Mouse (Mus musculus): ENCODE results near the gene Mgat5b. TPM values are rescaled to one million over a fixed set of nuclear protein-coding genes. Genes with fewer than 3 reads are reported as not detected.
"Not testable (repeated sequence)": the region's sequence is repeated elsewhere in the genome, so short reads cannot be mapped to it uniquely, and the experiment has no call there.

The Mgat5b gene
- polyA plus RNA-seq, 1 experiment, result 9.3 TPM

DNA sequence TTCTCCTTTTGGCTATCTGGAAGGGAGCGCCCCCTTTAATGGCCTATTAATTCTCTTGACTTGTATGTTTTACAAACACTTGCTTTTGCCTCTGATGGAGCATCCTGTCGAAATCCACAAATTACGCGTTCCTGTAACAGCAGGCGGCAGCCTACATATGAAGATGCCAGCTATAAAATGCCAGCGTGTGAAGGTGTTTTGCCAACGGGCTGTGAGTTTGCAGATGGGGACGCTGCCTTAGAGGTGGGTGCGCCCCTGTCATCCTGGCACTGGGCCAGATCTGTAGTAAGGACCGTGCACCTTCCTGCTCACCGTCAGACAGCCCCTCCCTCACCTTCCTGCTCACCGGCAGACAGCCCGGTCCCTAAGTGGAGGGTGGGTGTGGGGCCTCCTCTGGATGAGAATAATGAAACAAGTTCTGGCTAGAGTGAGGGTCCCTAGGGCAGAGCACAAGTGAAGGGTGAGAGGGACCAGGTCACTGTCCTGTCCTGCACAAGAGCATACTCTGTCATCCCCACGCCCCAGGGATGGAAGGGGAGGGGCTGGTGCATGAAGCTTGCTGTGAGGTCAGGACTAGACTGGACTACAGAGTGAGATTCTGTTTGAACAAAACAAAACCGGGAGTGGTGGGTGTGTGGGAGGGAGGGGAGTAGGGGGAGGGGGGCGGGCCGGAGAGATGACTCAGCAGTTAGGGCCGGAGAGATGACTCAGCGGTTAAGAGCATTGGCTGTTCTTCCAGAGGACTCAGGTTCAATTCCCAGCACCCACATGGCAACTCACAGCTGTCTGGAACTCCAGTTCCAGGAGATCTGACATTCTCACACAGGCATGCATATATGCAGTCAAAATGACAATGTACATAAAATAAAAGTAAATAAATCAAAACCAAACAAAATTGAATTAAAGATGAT is 24.9 kb upstream of the Mgat5b start:
- Histone ChIP-seq H3K36me3 (ENCODE audit: control insufficient read depth, insufficient read depth, low read length, poor library complexity, severe bottlenecking) (no peaks in the 10 kb centered on the region), H3K4me1 (ENCODE audit: control insufficient read depth, insufficient read depth, low read length) (peaks cover 8% of the 10 kb centered on the region), H3K4me3 (ENCODE audit: low read depth, low read length) (no peak overlapping the region), H3K27me3 (ENCODE audit: control insufficient read depth, insufficient read depth, low read length, poor library complexity, severe bottlenecking) (no peaks in the 10 kb centered on the region), H3K27ac (ENCODE audit: insufficient read depth, low read length) (peak overlapping the region; percentile 73), H3K9me3 (replicated peaks; ENCODE audit: control insufficient read depth, insufficient read depth, low read length, poor library complexity, severe bottlenecking) (no peaks in the 10 kb centered on the region), H3K9ac (ENCODE audit: low read depth, poor library complexity, severe bottlenecking) (no peak overlapping the region)
- no peak for TF ChIP-seq POLR2A (IDR thresholded peaks at IDR 0.05; ENCODE audit: insufficient read depth, low read length)
- peak; percentile 43; the same call in 1 of the 2 replicates for TF ChIP-seq EP300 (IDR thresholded peaks at IDR 0.05; ENCODE audit: insufficient read depth, low read depth, low read length)
- TF ChIP-seq CTCF (IDR thresholded peaks at IDR 0.05; ENCODE audit: low read depth, low read length), result no peak

DNA sequence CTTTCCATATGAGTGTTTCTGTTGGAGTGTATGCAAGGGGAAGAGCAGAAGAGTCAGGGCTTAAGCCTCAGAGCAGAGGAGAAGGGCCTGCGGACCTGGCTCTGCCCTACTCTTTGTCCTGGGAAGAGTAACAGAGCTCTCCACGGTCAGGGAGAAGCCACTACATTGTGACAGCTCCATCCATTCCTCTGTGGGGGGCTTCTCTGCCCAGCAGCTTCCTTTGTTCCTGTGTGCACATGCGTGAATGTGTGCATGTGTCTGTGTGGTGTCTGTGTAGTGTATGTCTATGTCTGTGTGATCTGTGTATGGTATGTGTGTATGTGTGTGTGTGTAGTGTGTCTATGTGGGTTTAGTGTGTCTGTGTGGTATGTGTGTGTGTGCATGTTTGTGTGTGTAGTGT is 23.3 kb upstream of the Mgat5b start:
- H3K36me3 ChIP-seq (ENCODE audit: control insufficient read depth, insufficient read depth, low read length, poor library complexity, severe bottlenecking), result no peaks in the 10 kb centered on the region

DNA sequence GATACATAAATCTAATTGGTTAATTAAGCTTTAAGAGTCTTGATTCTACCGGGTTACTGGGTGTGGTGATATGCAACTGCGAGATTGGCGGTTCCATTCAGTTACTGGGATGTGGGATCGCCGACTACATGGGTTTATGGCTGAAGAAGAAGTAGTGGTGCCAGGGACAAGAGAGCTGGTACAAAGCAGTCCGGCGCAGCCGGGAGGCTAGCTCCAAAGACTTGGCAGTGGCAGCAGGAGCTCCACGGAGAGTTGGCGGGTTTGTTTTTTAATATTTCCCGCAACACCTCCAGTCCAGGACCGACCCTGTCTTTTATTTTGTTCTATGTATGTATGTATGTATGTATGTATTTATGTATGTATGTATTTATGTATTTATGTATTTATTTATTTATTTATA is 19.4 kb upstream of the Mgat5b start:
- no peak for TF ChIP-seq EP300 (IDR thresholded peaks at IDR 0.05; ENCODE audit: insufficient read depth, low read depth, low read length)
- TF ChIP-seq POLR2A (IDR thresholded peaks at IDR 0.05; ENCODE audit: insufficient read depth, low read length), result no peak
- TF ChIP-seq CTCF (IDR thresholded peaks at IDR 0.05; ENCODE audit: low read depth, low read length), result no peak
- Histone ChIP-seq H3K27me3 (ENCODE audit: control insufficient read depth, insufficient read depth, low read length, poor library complexity, severe bottlenecking) (no peaks in the 10 kb centered on the region), H3K4me3 (ENCODE audit: low read depth, low read length) (no peak overlapping the region), H3K9me3 (replicated peaks; ENCODE audit: control insufficient read depth, insufficient read depth, low read length, poor library complexity, severe bottlenecking) (no peaks in the 10 kb centered on the region), H3K27ac (ENCODE audit: insufficient read depth, low read length) (no peak overlapping the region), H3K4me1 (ENCODE audit: control insufficient read depth, insufficient read depth, low read length) (peaks cover 12% of the 10 kb centered on the region), H3K36me3 (ENCODE audit: control insufficient read depth, insufficient read depth, low read length, poor library complexity, severe bottlenecking) (no peaks in the 10 kb centered on the region), H3K9ac (ENCODE audit: low read depth, poor library complexity, severe bottlenecking) (no peak overlapping the region)

More for the DNA sequence above, 23.3 kb upstream of the Mgat5b start:
- H3K27me3 ChIP-seq (ENCODE audit: control insufficient read depth, insufficient read depth, low read length, poor library complexity, severe bottlenecking), result no peaks in the 10 kb centered on the region
- H3K4me1 ChIP-seq (ENCODE audit: control insufficient read depth, insufficient read depth, low read length), result peaks cover 6% of the 10 kb centered on the region
- no peak overlapping the region for H3K27ac ChIP-seq (ENCODE audit: insufficient read depth, low read length)
- H3K9ac ChIP-seq (ENCODE audit: low read depth, poor library complexity, severe bottlenecking), result no peak overlapping the region
- no peak overlapping the region for H3K4me3 ChIP-seq (ENCODE audit: low read depth, low read length)
- no peaks in the 10 kb centered on the region for H3K9me3 ChIP-seq (replicated peaks; ENCODE audit: control insufficient read depth, insufficient read depth, low read length, poor library complexity, severe bottlenecking)
- TF ChIP-seq CTCF (IDR thresholded peaks at IDR 0.05; ENCODE audit: low read depth, low read length) (no peak), EP300 (IDR thresholded peaks at IDR 0.05; ENCODE audit: insufficient read depth, low read depth, low read length) (no peak), POLR2A (IDR thresholded peaks at IDR 0.05; ENCODE audit: insufficient read depth, low read length) (no peak)

DNA sequence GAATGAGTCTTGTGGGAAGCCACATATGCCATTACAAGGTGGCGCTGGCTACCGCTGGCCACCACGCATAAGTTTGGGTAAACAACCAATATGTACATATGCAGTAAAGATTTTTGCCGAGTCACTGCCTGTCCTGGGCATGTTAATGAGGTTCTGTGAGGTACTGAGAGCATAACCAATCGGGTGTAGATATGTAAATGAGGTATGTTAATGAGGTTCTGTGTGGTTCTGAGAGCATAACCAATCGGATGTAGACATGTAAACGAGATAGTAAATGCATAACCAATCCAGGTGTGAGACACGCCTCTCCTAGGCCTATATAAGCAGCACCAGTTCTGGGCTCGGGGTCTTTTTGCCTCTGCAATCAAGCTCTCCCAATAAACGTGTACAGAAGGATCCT is 16.1 kb upstream of the Mgat5b start:
- Histone ChIP-seq H3K4me1 (ENCODE audit: control insufficient read depth, insufficient read depth, low read length) (peaks cover 10% of the 10 kb centered on the region), H3K27ac (ENCODE audit: insufficient read depth, low read length) (peak overlapping the region; percentile 74; the same call in 1 of the 2 replicates)
- not testable (repeated sequence) for H3K9me3 ChIP-seq (replicated peaks; ENCODE audit: control insufficient read depth, insufficient read depth, low read length, poor library complexity, severe bottlenecking); H3K27me3 ChIP-seq (ENCODE audit: control insufficient read depth, insufficient read depth, low read length, poor library complexity, severe bottlenecking); H3K36me3 ChIP-seq (ENCODE audit: control insufficient read depth, insufficient read depth, low read length, poor library complexity, severe bottlenecking); H3K9ac ChIP-seq (ENCODE audit: low read depth, poor library complexity, severe bottlenecking); H3K4me3 ChIP-seq (ENCODE audit: low read depth, low read length)

DNA sequence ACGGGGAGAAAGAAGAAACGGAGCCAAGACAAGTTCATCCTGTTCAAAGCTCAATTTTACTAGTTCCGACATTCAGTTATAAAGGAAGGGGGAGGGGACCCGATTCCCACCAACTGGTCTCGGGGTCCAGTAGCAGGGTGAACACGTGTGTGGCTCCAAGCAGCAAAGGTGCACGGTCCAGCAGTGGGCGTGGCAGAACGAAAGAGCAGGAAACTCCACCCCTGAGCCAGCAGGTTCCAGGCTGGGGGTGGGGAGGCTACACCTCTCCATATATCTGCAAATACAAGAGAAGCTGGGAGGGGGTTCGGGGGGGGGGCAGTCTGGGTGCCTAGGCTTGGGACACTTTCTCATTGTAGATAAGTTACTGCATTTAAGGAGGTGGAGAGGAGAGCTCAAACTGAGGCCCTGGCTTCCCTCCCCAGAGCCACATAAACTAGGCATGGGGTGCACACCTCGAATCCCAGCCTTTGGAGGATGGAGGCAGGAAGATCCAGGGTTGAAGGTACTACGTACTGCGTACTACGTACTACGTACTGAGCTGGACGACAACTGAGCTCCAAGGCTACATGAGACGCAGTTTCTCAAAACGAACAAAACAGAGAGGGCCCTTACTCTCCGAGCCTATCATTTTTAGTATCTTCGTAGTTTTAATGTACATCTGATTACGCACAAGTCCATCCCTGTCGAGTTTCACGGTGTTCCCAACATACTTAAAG is 12.8 kb upstream of the Mgat5b start:
- H3K27ac ChIP-seq (ENCODE audit: insufficient read depth, low read length), result no peak overlapping the region; the same call in 1 of the 2 replicates
- no peaks in the 10 kb centered on the region for H3K36me3 ChIP-seq (ENCODE audit: control insufficient read depth, insufficient read depth, low read length, poor library complexity, severe bottlenecking)
- H3K9ac ChIP-seq (ENCODE audit: low read depth, poor library complexity, severe bottlenecking), result no peak overlapping the region
- TF ChIP-seq POLR2A (IDR thresholded peaks at IDR 0.05; ENCODE audit: insufficient read depth, low read length), result no peak
- H3K4me1 ChIP-seq (ENCODE audit: control insufficient read depth, insufficient read depth, low read length), result peaks cover 9% of the 10 kb centered on the region
- H3K4me3 ChIP-seq (ENCODE audit: low read depth, low read length), result peak overlapping the region; percentile 53
- H3K9me3 ChIP-seq (replicated peaks; ENCODE audit: control insufficient read depth, insufficient read depth, low read length, poor library complexity, severe bottlenecking), result no peaks in the 10 kb centered on the region
- H3K27me3 ChIP-seq (ENCODE audit: control insufficient read depth, insufficient read depth, low read length, poor library complexity, severe bottlenecking), result no peaks in the 10 kb centered on the region

DNA sequence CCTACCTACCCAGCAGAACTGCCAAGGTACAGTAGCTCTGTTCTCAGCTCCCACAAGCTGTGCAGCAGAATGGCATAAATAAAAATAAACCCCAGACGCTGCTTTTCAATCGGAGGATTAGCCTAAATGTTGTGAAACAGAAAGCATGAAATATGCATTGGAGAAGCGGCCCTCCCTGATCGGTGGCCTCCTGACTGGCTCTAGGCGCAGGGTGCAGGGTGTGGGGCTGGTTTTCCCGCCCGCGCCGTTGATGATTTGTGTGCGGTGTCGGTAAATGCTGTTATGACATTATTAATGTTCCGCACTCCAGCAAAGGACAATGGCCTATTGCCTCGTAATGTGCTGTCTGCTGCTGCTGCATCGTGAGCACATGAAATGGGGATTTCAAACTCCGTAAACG is 5.1 kb upstream of the Mgat5b start:
- Histone ChIP-seq H3K4me1 (ENCODE audit: control insufficient read depth, insufficient read depth, low read length) (peaks cover 3% of the 10 kb centered on the region), H3K4me3 (ENCODE audit: low read depth, low read length) (no peak overlapping the region), H3K27me3 (ENCODE audit: control insufficient read depth, insufficient read depth, low read length, poor library complexity, severe bottlenecking) (no peaks in the 10 kb centered on the region), H3K9ac (ENCODE audit: low read depth, poor library complexity, severe bottlenecking) (no peak overlapping the region), H3K36me3 (ENCODE audit: control insufficient read depth, insufficient read depth, low read length, poor library complexity, severe bottlenecking) (no peaks in the 10 kb centered on the region), H3K9me3 (replicated peaks; ENCODE audit: control insufficient read depth, insufficient read depth, low read length, poor library complexity, severe bottlenecking) (no peaks in the 10 kb centered on the region), H3K27ac (ENCODE audit: insufficient read depth, low read length) (no peak overlapping the region)
- TF ChIP-seq EP300 (IDR thresholded peaks at IDR 0.05; ENCODE audit: insufficient read depth, low read depth, low read length), result no peak
- TF ChIP-seq POLR2A (IDR thresholded peaks at IDR 0.05; ENCODE audit: insufficient read depth, low read length), result no peak
- no peak for TF ChIP-seq CTCF (IDR thresholded peaks at IDR 0.05; ENCODE audit: low read depth, low read length)
